25 mouse cellular contexts compared by ENCODE assay signal in the genomic region with DNA sequence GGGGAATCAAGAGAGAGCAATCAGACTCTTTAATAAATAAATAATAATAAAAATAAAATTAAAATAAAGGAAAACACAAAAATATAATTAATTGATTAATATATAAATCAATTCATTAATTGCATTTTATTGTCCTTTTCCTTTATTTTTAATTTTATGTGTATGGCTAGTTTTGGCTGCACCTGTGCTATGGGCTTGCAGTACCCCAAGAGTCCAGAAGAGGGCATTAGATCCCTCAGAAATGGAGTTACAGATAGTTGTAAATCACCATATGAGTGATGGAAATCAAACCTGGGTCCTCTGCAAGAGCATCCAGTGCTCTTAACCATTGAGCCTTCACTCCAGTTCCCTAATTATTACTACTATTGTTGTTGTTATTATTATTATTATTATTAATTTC.
DNase-seq lines count a peak whose midpoint lies in the region; ATAC-seq and TF ChIP-seq lines count a peak whose summit lies in the region.
"Had no signal": no experiment of that assay in that cellular context is flagged by ENCODE, and none has a peak within 500 bp of the region (broad histone marks: within the 10 kb centered on the region; RNA-seq: fewer than 3 reads in every experiment).

No protein-coding gene starts in this region.

- no peak for ATAC-seq in lung, postnatal 0 days

- H3K27me3 ChIP-seq in lung, postnatal 0 days (replicated peaks; ENCODE audit: insufficient read depth, low read length) = no peaks in the 10 kb centered on the region
- H3K27me3 ChIP-seq: limb, embryonic 13.5 days; neural tube, embryonic 12.5 days; stomach, embryonic 15.5 days had no signal

- no peaks in the 10 kb centered on the region for H3K36me3 ChIP-seq in lung, postnatal 0 days (ENCODE audit: insufficient read depth, low read length)
- H3K36me3 ChIP-seq: embryonic facial prominence, embryonic 10.5 days; forebrain, embryonic 10.5 days; heart, embryonic 10.5 days; hindbrain, embryonic 10.5 days; limb, embryonic 13.5 days; neural tube, embryonic 12.5 days; stomach, embryonic 15.5 days had no signal

- no peak overlapping the region for H3K9ac ChIP-seq in lung, postnatal 0 days (replicated peaks; ENCODE audit: low read depth)
- H3K9ac ChIP-seq: limb, embryonic 13.5 days; neural tube, embryonic 12.5 days; stomach, embryonic 15.5 days had no signal

- intact Hi-C loops in gastrocnemius, adult 2 months (cut with DNase I) = no loop called here

- no peaks in the 10 kb centered on the region for H3K4me1 ChIP-seq in lung, postnatal 0 days (ENCODE audit: insufficient read depth, low read depth, low read length)
- H3K4me1 ChIP-seq: embryonic facial prominence, embryonic 10.5 days; forebrain, embryonic 10.5 days; hindbrain, embryonic 10.5 days; limb, embryonic 13.5 days; neural tube, embryonic 12.5 days; stomach, embryonic 15.5 days had no signal

- H3K4me2 ChIP-seq in lung, postnatal 0 days (replicated peaks; ENCODE audit: low read depth, low read length) = no peak overlapping the region
- H3K4me2 ChIP-seq: limb, embryonic 13.5 days; neural tube, embryonic 12.5 days; stomach, embryonic 15.5 days had no signal

- no peak for TF ChIP-seq POLR2A in brain, embryonic 14.5 days (IDR thresholded peaks at IDR 0.05; ENCODE audit: borderline replicate concordance, extremely low read depth, insufficient read depth, insufficient read length, poor library complexity, severe bottlenecking)

- no peak overlapping the region for H3K4me3 ChIP-seq in gastrocnemius, adult 2 months
- no peak overlapping the region for H3K4me3 ChIP-seq in layer of hippocampus, adult 2 months
- no peak overlapping the region for H3K4me3 ChIP-seq in lung, postnatal 0 days (ENCODE audit: low read depth, low read length)
- H3K4me3 ChIP-seq: embryonic facial prominence, embryonic 10.5 days; forebrain, embryonic 10.5 days; heart, embryonic 10.5 days; hindbrain, embryonic 10.5 days; limb, embryonic 13.5 days; neural tube, embryonic 12.5 days; stomach, embryonic 15.5 days had no signal

- TF ChIP-seq CTCF in gastrocnemius, adult 2 months (IDR thresholded peaks at IDR 0.05) = peak; percentile 50
- peak; percentile 62 for TF ChIP-seq CTCF in layer of hippocampus, adult 2 months (conservative IDR thresholded peaks at IDR 0.05)
- peak; percentile 30; the same call in 1 of the 2 replicates for TF ChIP-seq CTCF in lung, postnatal 0 days (IDR thresholded peaks at IDR 0.05)
- TF ChIP-seq CTCF in brain, embryonic 14.5 days (IDR thresholded peaks at IDR 0.05; ENCODE audit: borderline replicate concordance, extremely low read depth, insufficient read depth, insufficient read length) = peak; percentile 23; the same call in 1 of the 2 replicates

- no peak overlapping the region for H3K27ac ChIP-seq in gastrocnemius, adult 2 months
- H3K27ac ChIP-seq in layer of hippocampus, adult 2 months = no peak overlapping the region
- no peak overlapping the region for H3K27ac ChIP-seq in lung, postnatal 0 days (ENCODE audit: low read length)
- H3K27ac ChIP-seq: embryonic facial prominence, embryonic 10.5 days; forebrain, embryonic 10.5 days; heart, embryonic 10.5 days; hindbrain, embryonic 10.5 days; limb, embryonic 13.5 days; neural tube, embryonic 12.5 days; stomach, embryonic 15.5 days had no signal

- H3K9me3 ChIP-seq in lung, postnatal 0 days (ENCODE audit: low read length) = no peaks in the 10 kb centered on the region
- H3K9me3 ChIP-seq: embryonic facial prominence, embryonic 10.5 days; forebrain, embryonic 10.5 days; heart, embryonic 10.5 days; hindbrain, embryonic 10.5 days; limb, embryonic 13.5 days; neural tube, embryonic 12.5 days; stomach, embryonic 15.5 days had no signal

- no peak for DNase-seq in gastrocnemius, adult 2 months
- DNase-seq in gastrocnemius, postnatal 10 days = no peak
- no peak for DNase-seq in layer of hippocampus, adult 2 months (ENCODE audit: low spot score in 2 of 2)
- no peak for DNase-seq in layer of hippocampus, adult 8-10 months (ENCODE audit: low spot score in 2 of 2)
- DNase-seq in lung, postnatal 0 days (ENCODE audit: low spot score) = no peak
- no peak for DNase-seq in lung, postnatal 10 days
- DNase-seq in brain, embryonic 14.5 days (ENCODE audit: low read depth) = no peak
- no peak for DNase-seq in Muller cell, postnatal 12 days (ENCODE audit: inconsistent ontology term)
- DNase-seq: adrenal gland, postnatal 36 days; cerebellum, adult 11 months; cerebellum, adult 9-11 months; kidney, adult 2 months; kidney, postnatal 14 days; layer of hippocampus, postnatal 36 days; lung, adult 18-20 months; lung, postnatal 4 days; midbrain, embryonic 14.5 days; thymus, adult 18-20 months had no signal

- no peak for TF ChIP-seq EP300 in lung, postnatal 0 days (IDR thresholded peaks at IDR 0.05)
